Mouse (Mus musculus): ENCODE measurements around the gene Ssbp2. TPM values are rescaled to one million over a fixed set of nuclear protein-coding genes. Genes with fewer than 3 reads are reported as not detected.

Gene Ssbp2
- total RNA-seq, 2 experiments from 2014 or later: 116 to 135 TPM

DNA sequence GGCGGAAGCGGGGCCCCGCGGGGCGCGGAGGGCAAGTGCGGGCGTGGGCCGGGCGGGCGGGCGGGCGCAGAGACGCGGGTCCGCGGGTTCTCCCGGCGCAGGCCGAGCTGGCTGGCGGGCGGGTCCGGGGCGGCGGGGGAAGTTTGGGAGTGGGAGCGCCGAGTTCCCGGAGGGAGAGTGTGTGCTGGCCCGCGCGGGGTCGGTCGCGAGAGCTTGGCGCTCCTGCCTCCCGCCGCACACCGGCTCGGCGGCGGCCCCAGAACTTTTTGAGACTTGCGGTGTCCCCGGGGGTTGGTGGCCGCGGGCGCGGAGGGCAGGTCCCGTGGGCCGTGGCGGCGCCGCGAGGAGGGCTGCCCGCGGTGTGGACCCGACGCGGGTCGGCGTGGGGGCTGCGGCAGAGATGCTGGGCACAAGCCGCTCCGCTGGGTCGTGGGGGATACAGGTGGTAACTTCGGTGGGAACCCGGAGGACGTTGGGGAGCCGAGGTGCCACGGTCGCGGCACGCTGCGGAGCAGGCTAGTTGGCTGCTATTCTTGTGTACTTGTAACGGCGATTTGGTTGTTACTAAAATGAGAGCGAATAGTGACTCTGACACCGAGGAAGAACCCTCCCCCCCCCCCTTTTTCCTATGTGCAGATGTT is 1.7 kb downstream of the Ssbp2 start:
- peak; percentile 26 to 29 for DNase-seq

DNA sequence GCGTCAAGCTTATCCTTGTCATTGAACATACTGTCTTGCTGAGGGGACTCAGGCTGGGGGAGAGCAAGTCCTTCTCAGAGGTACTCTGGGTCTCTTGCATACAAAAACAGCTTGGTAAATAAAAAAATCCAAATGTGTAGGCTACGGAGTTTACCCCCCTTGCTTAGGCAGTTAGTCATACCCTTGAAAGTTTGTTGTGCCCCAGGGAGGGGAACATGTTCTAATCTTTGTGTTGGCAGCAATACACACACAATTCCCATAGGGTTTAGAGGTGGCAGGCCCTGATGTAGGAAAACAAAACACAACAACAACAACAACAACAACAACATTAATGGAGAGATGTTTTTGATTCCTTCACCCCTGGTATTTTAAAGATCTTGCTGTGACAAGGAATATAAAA is 2.3 kb downstream of the Ssbp2 start:
- no peak for DNase-seq

DNA sequence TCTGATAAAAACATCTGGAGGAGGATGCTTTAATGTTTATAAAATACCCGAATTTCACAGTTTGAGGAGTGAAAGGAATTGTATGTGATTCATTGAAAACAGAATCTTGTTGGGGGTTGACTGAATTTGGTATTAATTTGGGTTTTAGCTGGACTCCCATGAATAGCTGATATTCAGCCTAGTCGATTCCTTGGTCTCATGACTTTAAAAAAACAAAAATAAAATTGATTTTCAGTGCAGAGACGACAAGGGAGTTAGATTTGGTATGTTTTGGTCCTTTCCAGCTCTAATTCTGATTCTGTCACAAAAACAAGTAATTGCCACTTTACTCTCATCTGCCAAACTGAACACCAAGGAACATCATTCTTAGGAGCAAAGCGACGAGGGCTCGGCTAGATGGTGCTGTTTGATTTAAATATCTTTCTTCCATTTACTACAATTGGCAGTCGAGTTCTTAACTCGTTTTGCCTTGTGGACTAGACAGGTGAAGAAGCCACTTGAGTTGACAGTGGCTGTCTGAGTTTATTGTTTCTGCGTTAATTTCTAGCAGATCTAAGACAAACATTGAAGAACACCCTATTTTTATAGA is 2.9 kb downstream of the Ssbp2 start:
- peak in 1 of 2 experiments; percentile 5 for DNase-seq

DNA sequence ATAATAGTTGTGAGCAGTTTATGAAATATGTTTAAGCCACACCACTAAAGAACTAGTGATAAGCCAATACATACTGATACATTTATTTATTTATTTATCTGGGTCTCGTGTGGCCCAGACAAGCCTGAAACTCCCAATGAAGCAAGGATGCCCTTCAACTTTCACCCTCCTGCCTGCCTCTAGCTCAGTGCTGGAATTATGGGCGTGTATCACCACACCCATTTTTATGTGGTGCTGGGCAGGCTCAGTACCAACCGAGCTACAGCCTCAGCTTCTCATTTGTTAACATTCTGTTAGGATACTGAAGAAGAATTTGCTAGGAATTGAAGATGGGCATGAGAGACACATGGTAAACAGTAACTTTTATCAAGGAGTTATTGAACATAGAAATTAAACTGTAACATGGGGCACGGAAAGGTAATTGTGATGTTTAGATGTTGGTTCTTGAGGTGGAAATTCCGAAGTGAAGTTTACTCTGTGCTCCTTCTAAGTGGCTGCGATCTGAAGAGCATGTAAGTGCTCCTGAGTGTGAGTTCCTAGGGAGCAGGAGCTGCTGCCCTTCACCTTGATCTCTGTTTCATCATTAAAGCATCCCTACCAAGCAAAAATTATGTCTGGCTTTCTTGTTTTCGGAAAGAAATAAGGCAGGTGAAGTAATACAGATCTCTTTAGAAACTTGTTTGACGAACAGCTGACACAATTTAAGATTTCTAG is 5.1 kb downstream of the Ssbp2 start:
- DNase-seq: no peak

DNA sequence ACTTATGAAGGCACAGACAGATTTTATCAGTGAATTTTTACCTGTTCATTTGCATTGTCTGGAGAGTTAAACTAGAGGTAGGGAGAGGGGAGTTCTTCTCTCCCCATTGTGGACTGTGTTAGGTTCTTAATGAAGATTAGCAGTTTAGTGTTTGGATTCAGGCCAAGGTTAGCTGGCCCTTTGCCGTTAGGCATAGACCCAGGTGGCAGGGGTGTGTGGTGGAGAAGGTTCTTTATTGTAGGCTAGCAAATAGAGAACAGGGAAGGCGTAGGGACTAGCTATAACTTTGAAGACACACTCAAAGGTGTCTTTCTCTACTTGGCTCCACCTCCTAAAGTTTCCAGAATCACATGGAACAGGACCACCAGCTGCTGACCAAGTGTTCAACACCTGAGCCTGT is 11.5 kb downstream of the Ssbp2 start:
- no peak for DNase-seq

DNA sequence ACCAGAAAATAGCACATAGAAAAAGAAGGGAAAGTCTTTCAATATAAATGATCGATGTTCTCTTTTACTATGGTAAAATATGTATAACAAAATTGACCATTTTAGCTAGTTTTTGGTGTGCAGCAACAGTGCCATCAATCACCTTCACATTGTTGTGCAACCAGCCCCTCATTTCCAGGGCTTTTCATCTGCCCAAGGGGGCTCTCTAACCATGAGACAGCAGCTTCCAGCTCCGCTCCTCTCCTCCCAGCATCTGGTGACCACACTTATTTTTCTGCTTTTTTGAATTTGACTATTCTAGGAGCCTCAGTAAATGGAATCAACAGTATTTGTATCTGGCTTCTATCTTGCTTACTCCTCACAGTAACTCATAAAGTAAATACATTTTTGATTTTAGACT is 11.9 kb downstream of the Ssbp2 start:
- no peak for DNase-seq

DNA sequence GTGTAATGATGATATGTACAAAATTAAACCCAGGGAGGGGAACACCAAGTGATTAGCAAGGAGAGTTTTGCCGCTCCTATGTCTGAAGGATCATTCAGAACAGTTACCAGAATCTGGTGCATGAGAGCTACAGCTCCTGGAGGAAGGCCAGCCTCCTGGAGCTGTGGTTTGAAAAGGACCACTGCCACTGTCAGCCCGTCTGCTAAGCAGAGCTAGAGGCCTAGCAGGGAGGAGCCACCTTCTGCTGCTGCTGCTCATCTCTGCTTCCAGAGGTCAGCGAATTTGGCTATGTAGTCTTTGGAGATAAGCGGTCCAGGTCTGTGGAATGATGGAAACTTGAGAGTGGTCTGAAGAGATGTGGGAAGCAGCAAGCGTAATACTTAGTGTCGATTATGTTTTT is 13.4 kb downstream of the Ssbp2 start:
- no peak for DNase-seq

DNA sequence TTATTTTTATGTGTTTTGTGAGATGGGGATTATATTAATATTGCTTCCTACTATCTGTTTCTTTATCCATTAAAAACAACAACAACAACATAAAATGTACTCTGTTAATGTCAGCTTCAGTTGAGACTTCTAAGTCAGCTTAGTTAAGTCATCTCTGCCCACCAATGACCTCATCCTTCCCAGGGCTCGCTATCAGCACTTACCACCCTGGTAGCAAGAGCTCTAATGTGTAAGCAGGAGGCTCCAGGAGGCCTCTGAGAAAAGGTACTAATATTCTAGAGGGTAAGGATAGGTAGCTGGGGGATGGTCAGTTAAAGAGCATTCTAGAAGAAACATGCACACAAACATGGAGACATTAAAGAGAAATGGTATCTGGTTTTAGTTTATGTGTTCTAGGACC is 13.9 kb downstream of the Ssbp2 start:
- DNase-seq: no peak

DNA sequence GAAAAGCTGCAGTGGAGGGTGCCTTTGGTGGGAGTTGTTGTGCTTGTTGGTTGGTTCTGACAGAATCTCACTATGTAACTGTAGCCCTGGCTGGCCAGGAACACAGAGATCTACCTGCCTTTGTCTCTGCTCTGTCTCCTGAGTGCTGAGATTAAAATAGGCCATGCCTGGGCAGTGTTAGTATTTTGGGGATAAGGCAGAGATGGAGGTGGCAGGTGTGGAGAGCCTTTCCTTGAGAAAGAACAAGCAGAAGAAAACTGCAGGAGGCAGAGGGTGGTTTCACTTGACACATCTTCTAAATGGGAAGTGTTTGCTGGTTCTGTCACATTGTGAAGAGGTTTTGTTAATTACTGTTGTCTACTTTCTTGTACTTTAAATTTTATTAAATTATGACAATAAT is 15.8 kb downstream of the Ssbp2 start:
- no peak for DNase-seq

DNA sequence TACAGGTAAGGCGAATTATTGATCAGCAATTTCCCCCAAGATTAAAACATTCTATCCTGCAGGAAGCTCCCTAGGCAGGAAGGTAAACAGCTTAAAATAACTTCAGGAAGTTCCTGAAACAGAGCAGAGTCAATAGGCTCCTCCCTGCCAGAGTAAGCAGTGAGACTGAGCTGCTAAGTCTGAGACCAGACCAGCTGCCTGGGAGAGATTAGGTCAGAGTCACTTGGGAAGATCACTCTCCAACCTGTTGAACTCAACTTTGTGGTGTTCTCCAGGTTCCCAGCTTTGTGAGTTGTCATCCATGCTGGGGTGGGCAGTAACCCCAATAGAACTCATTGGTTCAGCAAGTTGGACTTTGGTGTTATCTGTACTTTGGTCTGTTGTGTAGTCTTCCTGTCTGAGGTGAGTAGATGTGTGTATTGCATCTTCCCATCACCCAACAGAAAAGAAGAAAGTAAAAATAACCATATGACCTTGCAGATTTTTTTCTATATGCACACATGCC is 16.6 kb downstream of the Ssbp2 start:
- DNase-seq: no peak

DNA sequence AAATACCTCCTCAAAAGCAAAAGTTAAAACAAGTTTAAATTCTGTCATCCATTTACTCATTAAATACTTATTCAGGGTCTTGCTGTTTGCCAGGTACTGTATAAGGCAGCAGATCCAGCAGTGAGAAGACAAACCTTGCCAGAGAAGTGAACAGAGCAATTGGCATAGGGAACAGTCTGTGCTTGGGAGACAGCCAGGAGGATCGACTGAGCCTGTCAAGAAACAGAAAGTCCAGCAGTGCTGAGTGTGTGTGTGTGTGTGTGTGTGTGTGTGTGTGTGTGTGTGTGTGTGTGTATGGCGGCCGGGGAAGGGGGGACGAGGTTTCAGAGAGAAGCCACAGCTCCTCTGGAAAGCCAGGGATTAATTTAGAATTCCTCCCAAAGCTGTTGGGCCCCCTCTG is 17.9 kb downstream of the Ssbp2 start:
- DNase-seq: peak; percentile 24 to 31

DNA sequence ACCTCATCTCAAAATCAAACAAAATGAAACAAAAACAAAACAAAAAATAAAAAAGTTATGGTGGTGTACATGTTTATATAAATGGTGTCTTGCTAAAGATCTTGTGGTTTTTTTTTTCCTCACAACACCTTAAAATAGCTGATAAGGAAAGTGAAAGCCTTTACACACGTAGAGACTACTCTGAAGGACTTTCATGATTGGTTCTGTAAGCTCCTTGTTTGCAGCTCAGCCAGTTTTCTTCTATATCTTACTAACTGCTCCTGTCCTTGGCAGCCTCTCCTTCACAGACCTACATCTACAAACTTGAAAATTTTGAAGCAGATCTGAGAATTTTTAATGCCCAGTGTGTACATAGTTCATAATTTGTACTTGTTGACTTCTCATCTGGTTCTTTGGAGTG is 24.2 kb downstream of the Ssbp2 start:
- no peak for DNase-seq

DNA sequence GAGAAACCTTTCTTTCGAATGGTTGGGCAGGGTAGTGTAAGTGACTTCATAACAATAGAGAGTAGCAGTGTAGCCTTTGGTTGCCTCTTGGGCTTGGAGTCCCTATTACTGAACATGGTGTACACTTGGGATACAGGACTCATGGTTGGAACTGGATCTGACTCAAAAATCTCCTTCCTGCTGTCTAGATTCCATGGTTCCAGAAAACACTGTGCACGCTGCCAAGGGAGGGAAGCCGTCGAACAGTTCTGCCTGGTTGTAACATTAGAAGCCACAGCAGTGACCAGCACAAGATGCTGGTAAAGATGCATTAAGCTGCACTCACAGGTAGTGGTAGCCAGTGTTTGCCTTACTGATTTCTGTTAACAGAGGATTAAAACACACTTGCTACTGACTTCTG is 32.0 kb downstream of the Ssbp2 start:
- no peak for DNase-seq

DNA sequence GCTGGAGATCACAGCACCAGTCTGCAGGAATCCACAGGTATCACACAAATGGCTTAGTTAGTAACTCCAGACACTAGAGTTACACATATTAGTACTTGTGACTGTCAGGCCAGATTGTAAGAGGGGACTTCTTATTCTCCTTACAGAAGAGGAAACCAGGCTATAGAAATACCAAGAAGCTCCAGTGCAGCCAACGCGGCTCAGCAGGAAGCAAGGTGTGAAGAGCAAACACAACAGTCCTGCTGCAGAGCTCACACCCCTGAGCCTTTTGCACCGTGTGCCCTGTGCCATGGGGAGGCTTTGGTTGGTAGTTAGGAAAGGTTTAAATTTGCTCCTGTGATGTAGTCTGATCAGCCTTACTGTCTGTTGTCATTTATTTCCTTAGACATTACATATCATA is 37.0 kb downstream of the Ssbp2 start:
- no peak for DNase-seq

DNA sequence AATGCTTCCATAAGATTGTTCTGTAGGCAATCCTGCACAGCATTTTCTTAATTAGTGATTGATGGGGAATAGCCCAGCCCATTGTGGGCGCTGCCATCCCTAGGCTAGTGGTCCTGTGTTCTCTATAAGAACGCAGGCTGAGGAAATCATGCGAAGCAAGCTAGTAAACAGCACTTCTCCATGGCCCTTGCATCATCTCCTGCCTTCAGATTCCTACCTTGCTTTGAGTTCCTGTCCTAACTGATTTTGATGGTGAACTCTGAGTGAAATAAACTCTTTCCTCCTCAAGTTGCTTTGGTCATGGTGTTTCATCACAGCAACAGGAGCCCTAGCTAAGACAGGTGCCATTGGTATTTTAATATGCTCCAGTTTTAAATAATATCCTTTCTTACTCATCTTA is 41.7 kb downstream of the Ssbp2 start:
- DNase-seq: no peak

DNA sequence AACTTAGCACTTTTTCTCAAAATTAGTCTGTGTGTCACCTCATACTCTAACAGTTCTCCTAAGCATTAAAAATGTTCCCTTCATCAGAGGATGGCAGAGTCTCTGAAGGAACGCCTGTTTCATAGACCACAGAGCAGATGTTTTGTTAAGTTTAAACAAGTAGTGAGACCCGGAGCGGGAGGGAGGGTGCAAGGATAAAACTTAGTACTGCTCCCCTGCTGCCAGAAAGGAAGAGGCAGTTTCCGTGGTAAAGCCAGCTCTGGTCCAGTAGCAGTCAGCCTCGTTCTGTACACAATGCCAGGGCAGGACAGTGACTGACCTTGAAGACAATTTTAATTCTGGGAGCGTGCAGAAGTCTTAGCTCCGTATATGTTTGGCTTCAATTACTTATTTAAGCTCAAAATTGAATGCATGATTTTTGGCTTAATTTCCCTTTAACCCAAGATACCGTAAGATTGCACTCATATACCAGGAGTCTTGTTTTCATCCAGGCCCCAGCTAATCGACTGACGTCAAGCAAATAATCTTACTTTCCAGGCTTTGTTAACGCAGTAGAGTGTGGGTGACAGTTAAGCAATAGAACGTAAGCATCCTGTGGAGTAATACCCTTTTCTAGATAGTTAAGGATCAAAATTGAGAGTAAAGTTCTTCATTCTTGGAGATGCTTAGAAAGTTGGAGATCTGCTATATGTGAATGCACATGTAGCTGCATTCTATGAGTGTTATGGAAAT is 42.7 kb downstream of the Ssbp2 start:
- no peak for DNase-seq

DNA sequence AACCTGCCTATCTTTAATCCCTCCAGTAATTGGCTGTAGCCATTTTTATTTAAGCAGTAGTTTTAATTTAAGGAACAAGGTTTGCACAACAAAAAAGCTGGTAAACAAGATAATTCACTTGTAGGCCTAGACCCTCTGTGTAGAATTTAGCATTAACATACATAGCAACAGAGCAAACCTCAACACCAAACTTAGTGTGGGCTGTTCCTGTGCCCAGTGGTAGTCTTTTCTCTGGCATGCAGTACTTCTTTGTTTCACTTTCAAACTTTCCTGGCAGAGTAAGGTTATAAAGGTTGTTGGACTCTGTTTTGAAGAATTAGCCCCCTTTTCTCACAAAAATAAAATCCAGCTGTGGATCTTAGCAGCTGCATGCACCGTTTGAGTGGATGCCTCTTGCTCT is 48.9 kb downstream of the Ssbp2 start:
- no peak for DNase-seq

DNA sequence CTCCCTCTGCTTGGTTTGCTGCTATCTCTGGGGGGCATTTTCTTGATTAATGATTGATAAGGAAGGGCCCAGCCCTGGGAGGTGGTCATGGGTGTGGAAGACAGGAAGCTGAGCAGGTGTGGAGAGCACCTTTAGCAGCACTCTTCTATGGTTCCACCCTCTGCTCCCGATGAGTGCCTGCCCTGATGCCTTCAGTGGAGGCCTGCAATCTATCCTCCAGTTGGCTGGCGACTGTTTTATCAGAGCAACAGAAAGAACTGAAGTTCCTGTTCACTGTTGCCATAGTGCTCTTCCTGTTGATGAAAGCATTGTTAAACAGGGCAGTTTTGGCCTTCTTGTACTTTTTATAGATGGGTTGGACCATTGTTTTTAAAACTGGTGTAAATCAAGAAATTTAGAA is 49.4 kb downstream of the Ssbp2 start:
- DNase-seq: no peak

DNA sequence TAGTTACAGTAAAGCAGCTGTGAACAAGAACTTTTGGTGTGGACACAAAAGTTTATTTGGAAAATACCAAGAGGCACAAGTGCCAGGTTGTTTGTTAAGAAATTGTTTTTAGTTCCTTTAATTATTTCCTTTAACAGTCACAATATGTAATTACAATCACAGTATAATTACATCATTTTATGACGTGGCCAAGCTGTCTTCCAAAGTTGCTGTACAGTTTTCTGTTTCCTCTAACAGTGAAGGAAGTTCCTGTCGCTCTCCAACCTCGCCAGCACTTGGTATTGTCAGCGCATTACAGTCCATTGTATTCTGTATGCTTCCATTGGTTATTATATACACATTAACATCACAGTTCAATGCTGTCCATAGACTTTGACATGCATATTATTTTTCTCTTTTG is 54.9 kb downstream of the Ssbp2 start:
- DNase-seq: no peak

DNA sequence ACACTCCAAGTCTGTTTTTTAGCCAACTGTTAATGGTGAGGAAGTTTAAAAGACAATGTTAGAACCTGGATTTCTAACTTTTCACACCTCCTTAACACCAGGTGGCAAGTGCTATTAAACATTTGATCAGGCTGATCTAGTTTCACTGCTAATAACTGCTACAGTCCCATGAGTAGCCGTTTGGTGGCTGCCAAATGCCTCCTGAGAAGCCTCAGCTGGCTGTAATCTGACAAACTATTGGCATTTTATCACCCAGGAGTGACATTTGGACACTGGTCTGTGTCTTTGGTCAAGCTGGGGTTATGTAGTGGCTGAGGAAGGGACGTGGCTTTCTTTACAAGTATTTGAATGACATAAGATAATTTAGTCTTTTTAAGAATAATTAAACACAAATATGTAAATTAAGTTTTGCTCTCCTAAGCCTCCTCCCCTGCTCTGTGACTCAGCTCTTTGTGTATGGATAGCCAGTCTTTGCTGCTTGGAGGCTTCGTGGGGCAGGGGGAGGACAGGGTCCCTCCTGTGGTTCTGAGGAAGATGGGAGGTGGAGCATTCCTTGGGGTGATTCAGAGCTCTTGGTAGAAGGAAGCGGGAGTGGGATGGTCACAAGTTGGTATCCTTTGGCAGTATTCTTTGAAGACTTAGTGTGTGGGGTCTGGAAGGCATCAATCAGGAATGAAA is 60.1 kb downstream of the Ssbp2 start:
- no peak for DNase-seq

DNA sequence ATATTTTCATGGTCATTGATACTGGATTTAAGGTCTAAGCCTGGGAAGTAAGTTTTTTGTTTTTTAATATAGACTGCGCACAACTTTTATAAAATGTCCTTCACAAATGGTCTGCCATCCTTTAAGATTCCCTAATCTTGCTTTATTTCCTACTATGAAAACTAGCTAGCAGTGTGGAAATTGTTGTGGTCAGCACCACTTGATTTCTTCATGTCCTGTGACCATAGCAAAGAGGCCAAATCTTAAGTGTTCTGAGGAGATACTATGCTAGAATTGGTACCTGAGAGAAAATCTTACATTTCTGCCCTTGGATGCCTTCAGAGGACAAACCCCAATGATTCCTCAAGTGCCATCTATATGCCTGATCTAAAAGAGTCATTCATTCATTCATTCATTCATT is 60.9 kb downstream of the Ssbp2 start:
- DNase-seq: no peak

DNA sequence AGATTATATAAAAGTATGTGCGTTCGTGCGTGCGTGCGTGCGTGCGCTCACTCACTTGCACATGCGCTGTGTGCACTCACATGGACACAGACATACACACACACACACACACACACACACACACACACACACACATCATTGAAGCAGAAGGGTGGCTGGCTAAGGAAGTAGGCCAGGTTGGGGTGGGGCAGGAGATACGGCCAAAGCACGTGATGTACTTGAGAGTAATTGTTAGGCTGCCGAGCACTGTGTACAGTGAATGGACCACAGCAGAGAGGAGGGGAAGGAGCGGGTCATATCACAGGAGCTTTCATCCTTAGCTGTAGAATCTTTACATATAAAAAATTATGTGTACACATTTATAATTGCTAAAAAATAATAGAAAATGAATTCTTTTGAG is 66.0 kb downstream of the Ssbp2 start:
- no peak for DNase-seq

DNA sequence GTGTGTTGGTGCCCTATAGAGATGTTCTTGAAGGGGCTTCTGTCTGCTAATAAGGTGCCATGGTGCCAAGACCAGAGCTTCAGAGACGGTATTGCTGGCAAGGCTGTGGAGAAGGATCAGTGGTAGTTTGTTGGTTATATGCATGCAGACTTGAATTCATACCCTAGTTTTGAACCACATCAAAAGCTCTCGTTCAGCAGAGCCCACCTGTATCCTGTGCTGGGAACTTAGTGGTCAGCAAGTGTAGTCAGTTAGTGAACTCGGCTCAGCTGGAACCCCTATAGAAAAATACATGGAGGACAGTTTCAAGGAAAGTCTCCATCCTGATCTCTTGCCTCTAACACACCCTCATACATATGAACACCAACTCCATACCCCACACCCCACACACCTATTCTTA is 69.7 kb downstream of the Ssbp2 start:
- DNase-seq: no peak

All from layer of hippocampus, postnatal 36 days (tissue).